ENCODE assay signal across 8 mouse cellular contexts in the genomic region with DNA sequence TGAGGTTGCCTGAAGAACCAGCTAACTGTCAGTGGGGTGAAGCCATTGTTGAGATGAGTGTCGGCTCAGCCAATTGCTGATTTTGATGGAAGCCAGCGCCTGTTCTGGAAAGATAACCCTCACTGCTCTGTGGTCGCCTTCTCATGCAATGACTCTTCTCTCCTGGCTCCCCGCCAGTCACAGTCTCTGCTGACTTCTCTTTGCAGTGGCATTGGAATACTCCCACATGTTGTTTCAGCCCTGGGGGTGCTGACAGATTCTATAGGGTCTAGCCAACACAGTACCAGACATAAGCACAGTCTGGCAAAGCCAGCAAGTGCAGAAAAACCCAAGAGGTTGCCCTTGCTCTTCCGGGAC. TPM values are rescaled to one million over a fixed set of nuclear protein-coding genes. Genes with fewer than 3 reads are reported as not detected.
DNase-seq lines count a peak whose midpoint lies in the region; ATAC-seq lines count a peak whose summit lies in the region.

No protein-coding gene starts in this region.

- DNase-seq in kidney, adult 11 months, result no peak
- peak; percentile 52 for DNase-seq in Muller cell, postnatal 12 days (ENCODE audit: inconsistent ontology term)
- DNase-seq in heart, postnatal 10 days, result peak; percentile 71 to 72
- peak; percentile 89 for DNase-seq in liver
- DNase-seq in spleen, postnatal 10 days (ENCODE audit: low spot score in 2 of 2), result peak; percentile 53 to 85
- no peak for DNase-seq in urinary bladder, adult 2 months (ENCODE audit: low spot score)

- H3K4me3 ChIP-seq in kidney, embryonic 14.5 days (ENCODE audit: low read length), result no peak overlapping the region

- H3K9ac ChIP-seq in kidney, embryonic 14.5 days (ENCODE audit: low read depth, low read length), result no peak overlapping the region

- intact Hi-C loops in heart, postnatal 10 days (cut with DNase I), result no loop called here

- no peaks in the 10 kb centered on the region for H3K36me3 ChIP-seq in kidney, embryonic 14.5 days (ENCODE audit: control insufficient read depth, insufficient read depth, low read length)

- H3K27ac ChIP-seq in kidney, embryonic 14.5 days (ENCODE audit: low read depth, low read length), result peak overlapping the region; percentile 21

- peak overlapping the region; percentile 28 for H3K4me2 ChIP-seq in kidney, embryonic 14.5 days (replicated peaks; ENCODE audit: low read depth, low read length)

- no peaks in the 10 kb centered on the region for H3K9me3 ChIP-seq in kidney, embryonic 14.5 days (ENCODE audit: control insufficient read depth, low read length)

- H3K27me3 ChIP-seq in kidney, embryonic 14.5 days (ENCODE audit: control insufficient read depth, insufficient read depth, low read length), result no peaks in the 10 kb centered on the region

- peak; percentile 36; the same call in 1 of the 2 replicates for ATAC-seq in kidney, embryonic 14.5 days (ENCODE audit: low FRiP score, low TSS enrichment)
- peak; percentile 81 for ATAC-seq in erythroblast, adult 5-6 weeks (replicated peaks; ENCODE audit: low FRiP score, poor library complexity, severe bottlenecking)

- 16% methylated on average over 5 of the region's 5 CpGs for WGBS in kidney, embryonic 14.5 days

- H3K4me1 ChIP-seq in kidney, embryonic 14.5 days (ENCODE audit: control insufficient read depth, insufficient read depth, low read length), result peaks cover 26% of the 10 kb centered on the region

RNA-seq across cellular contexts. Expression of a gene that starts 27.5 kb away (rescaled TPM):
- 35.7 and 51.3 TPM in 2 replicates for polyA plus RNA-seq in kidney, embryonic 14.5 days (2014; fragmentation: Nextera tagmentation; extraction: Ambion mirVana)
- total RNA-seq in erythroblast, adult 5-6 weeks (2015; ENCODE audit: low replicate concordance), result not detected in 2 replicates
- total RNA-seq in erythroblast, adult 5-6 weeks (2017; ENCODE audit: low replicate concordance), result not detected in 2 replicates
- 10 to 100 TPM in 1 of 2 experiments, 1 to 10 TPM in 1; 8.8 to 11.0 TPM for total RNA-seq in heart, postnatal 10 days (2021)
- polyA plus RNA-seq in urinary bladder, adult 2 months (2012; rRNA removed), result 14.4 and 20.9 TPM in 2 replicates

Comparison
In these comparisons a context has a peak if more than half of its experiments do, and no peak if none do; other contexts are left out.
1. DNase-seq: peak in Muller cell, postnatal 12 days (single experiment), heart, postnatal 10 days (2 of 2), liver (single experiment) and spleen, postnatal 10 days (2 of 2); none in kidney, adult 11 months (single experiment) and urinary bladder, adult 2 months (single experiment).
2. RNA of a gene that starts 27.5 kb away (total RNA-seq): 8.8 to 11.0 TPM in heart, postnatal 10 days; not detected in erythroblast, adult 5-6 weeks; every median in the first group is over 4 times any median in the second.